Mouse (Mus musculus): Measurements from ENCODE around the gene Dcun1d5. TPM values are rescaled to one million over a fixed set of nuclear protein-coding genes. Genes with fewer than 3 reads are reported as not detected.

Gene Dcun1d5
- polyA plus RNA-seq (2012; rRNA removed) = 69.9 and 100 TPM in 2 replicates
- polyA plus RNA-seq (2014; fragmentation: Nextera tagmentation; extraction: Ambion mirVana) = 150 and 158 TPM in 2 replicates

DNA sequence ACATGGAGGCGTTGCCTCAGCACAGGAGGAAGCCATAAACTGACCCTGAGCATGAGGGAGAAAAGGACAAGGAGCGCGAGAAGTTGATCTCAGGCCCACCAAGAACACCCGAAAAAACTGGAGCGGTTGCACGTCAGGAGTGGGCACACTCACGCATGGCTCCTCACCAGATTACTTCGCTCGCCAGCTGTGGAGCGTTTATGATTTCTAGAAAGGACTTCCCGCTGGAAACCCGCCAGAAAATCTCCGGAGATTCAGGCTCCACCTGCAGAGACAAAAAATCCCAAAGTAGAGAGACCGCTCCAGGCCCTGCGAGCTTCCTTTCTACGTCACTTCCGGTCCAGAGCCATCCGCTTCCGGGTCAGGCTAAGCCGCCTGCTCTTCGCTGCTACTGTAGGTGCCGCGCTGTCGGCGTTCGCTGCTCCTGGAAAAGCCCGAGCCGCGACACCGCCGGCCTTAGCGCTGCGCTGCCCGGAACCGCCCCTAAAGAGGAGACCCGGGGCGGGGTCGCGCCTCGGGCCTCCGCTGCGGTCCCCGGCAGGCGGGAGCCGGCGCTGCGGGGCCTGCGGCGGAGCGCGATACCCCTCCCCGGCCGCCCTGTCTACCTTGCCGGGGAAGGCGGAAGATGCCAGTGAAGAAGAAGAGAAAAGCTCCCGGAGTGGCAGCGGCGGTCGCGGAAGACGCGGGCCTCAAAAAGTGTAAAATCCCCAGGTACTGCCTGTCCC lies at the start of gene Dcun1d5, which contains the start of gene Dync2h1:
Gene Dcun1d5 (plus strand): TSS at position 349 of the 725 bp plus-strand sequence.
Gene Dync2h1 (minus strand): TSS at position 275 of the 725 bp plus-strand sequence.
- H3K36me3 ChIP-seq (ENCODE audit: control insufficient read depth, insufficient read depth, low read length) = peaks cover 3% of the 10 kb centered on the region; the same call in 1 of the 2 replicates
- ATAC-seq (ENCODE audit: low FRiP score, low read depth) (peak; percentile 98), DNase-seq (ENCODE audit: low spot score) (peak; percentile 95)
- H3K4me1 ChIP-seq (ENCODE audit: control insufficient read depth, insufficient read depth, low read length) = peaks cover 8% of the 10 kb centered on the region
- peak within 1 kb of the TSS; percentile 78 for H3K4me2 ChIP-seq (replicated peaks; ENCODE audit: low read depth, low read length, severe bottlenecking)
- peak within 1 kb of the TSS; percentile 91 for H3K4me3 ChIP-seq (replicated peaks; ENCODE audit: low read length)
- H3K27me3 ChIP-seq (ENCODE audit: control insufficient read depth, insufficient read depth, low read length) = no peaks in the 10 kb centered on the region
- under 1% methylated on average over 60 of the region's 62 CpGs for WGBS
- no peaks in the 10 kb centered on the region for H3K9me3 ChIP-seq (ENCODE audit: control insufficient read depth, low read length)
- peak within 1 kb of the TSS; percentile 92 for H3K9ac ChIP-seq (ENCODE audit: low read depth, low read length, severe bottlenecking)
- peak within 1 kb of the TSS; percentile 94 for H3K27ac ChIP-seq (replicated peaks; ENCODE audit: low read depth, low read length)
- TF ChIP-seq POLR2A (IDR thresholded peaks at IDR 0.05; ENCODE audit: borderline replicate concordance, extremely low read depth, insufficient read depth, insufficient read length) = peak; percentile 42; the same call in 1 of the 2 replicates

DNA sequence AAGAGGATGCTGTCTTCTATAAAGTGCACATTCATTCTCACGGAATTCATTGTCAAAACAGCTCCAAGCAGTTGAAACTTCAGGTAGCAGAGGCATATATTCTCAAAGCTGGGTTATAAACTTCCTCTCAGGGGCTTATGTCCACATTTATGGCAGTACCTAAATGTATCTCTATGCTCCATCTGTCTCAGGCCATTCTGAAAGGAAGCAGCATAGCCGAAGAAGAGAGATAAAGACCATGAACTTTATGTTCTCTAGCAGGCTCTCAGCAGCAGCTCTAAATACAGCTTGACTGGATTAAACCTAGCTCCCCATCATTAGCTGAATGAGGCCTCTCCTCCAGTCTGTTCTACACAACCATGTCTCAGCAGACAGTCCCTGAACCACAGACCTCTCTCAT lies 29.9 kb upstream of the Dcun1d5 start:
- H3K36me3 ChIP-seq (ENCODE audit: control insufficient read depth, insufficient read depth, low read length) = peaks cover 29% of the 10 kb centered on the region
- no peak overlapping the region for H3K4me3 ChIP-seq (replicated peaks; ENCODE audit: low read length)
- H3K4me1 ChIP-seq (ENCODE audit: control insufficient read depth, insufficient read depth, low read length) = no peaks in the 10 kb centered on the region
- no peak overlapping the region for H3K9ac ChIP-seq (ENCODE audit: low read depth, low read length, severe bottlenecking)
- H3K27me3 ChIP-seq (ENCODE audit: control insufficient read depth, insufficient read depth, low read length) = no peaks in the 10 kb centered on the region
- no peak for TF ChIP-seq POLR2A (IDR thresholded peaks at IDR 0.05; ENCODE audit: borderline replicate concordance, extremely low read depth, insufficient read depth, insufficient read length)
- no peaks in the 10 kb centered on the region for H3K9me3 ChIP-seq (ENCODE audit: control insufficient read depth, low read length)
- no peak for DNase-seq (ENCODE audit: low spot score)
- ATAC-seq (ENCODE audit: low FRiP score, low read depth) = no peak
- no peak overlapping the region for H3K27ac ChIP-seq (replicated peaks; ENCODE audit: low read depth, low read length)
- 79% methylated on average over 2 of the region's 2 CpGs for WGBS
- H3K4me2 ChIP-seq (replicated peaks; ENCODE audit: low read depth, low read length, severe bottlenecking) = no peak overlapping the region

DNA sequence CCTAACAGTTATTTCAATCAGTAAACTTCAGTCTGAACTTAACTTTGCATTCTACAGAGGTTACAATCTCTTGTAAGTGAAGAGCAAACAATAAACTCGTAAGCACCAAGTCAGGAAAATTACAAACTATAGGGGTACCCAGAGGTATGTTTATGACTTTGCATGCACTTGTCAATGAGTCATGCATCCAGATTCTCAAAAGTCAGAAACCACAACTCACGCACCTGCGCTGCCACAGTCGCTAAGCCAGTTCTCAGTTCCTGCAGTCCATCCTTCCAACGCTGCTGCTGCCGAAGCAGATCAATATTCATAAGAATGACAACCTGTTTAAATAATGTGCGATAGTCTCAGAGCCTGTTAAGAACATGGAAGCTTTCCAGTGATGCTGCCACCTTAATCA lies 25.7 kb upstream of the Dcun1d5 start:
- 95% methylated on average over 7 of the region's 7 CpGs for WGBS

DNA sequence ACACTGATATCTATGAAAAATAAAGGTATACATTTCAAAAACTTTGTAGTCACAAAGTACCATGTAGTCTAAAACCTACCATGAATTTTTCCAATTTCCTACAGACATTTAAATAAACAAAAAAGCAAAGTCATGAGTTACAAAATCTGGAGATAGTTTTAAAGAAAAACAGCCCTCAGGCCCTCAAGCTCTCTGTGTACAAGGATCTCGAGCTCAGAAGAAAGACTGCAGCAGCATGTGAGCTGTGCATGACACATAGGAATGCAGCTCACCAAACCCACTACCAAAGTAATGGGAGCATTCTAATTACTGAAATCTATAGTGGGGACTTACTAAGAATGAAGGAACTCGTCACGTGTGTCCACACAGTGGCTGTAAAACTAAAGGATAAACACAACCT lies 24.6 kb upstream of the Dcun1d5 start:
- Histone ChIP-seq H3K9ac (ENCODE audit: low read depth, low read length, severe bottlenecking) (no peak overlapping the region), H3K9me3 (ENCODE audit: control insufficient read depth, low read length) (no peaks in the 10 kb centered on the region), H3K27ac (replicated peaks; ENCODE audit: low read depth, low read length) (no peak overlapping the region), H3K4me2 (replicated peaks; ENCODE audit: low read depth, low read length, severe bottlenecking) (no peak overlapping the region), H3K4me1 (ENCODE audit: control insufficient read depth, insufficient read depth, low read length) (0 out of 2 replicates have a peak, but pooled peaks cover 3% of the 10 kb centered on the region), H3K4me3 (replicated peaks; ENCODE audit: low read length) (no peak overlapping the region), H3K27me3 (ENCODE audit: control insufficient read depth, insufficient read depth, low read length) (no peaks in the 10 kb centered on the region), H3K36me3 (ENCODE audit: control insufficient read depth, insufficient read depth, low read length) (peaks cover 48% of the 10 kb centered on the region)
- TF ChIP-seq POLR2A (IDR thresholded peaks at IDR 0.05; ENCODE audit: borderline replicate concordance, extremely low read depth, insufficient read depth, insufficient read length) = no peak
- 67% methylated on average over 3 of the region's 3 CpGs for WGBS
- no peak for DNase-seq (ENCODE audit: low spot score)
- no peak for ATAC-seq (ENCODE audit: low FRiP score, low read depth)

More for the DNA sequence above, 25.7 kb upstream of the Dcun1d5 start:
- ATAC-seq (ENCODE audit: low FRiP score, low read depth) (no peak), DNase-seq (ENCODE audit: low spot score) (no peak)
- Histone ChIP-seq H3K4me3 (replicated peaks; ENCODE audit: low read length) (no peak overlapping the region), H3K27ac (replicated peaks; ENCODE audit: low read depth, low read length) (no peak overlapping the region), H3K4me2 (replicated peaks; ENCODE audit: low read depth, low read length, severe bottlenecking) (no peak overlapping the region), H3K4me1 (ENCODE audit: control insufficient read depth, insufficient read depth, low read length) (0 out of 2 replicates have a peak, but pooled peaks cover 3% of the 10 kb centered on the region), H3K27me3 (ENCODE audit: control insufficient read depth, insufficient read depth, low read length) (no peaks in the 10 kb centered on the region), H3K9ac (ENCODE audit: low read depth, low read length, severe bottlenecking) (no peak overlapping the region), H3K36me3 (ENCODE audit: control insufficient read depth, insufficient read depth, low read length) (peaks cover 42% of the 10 kb centered on the region), H3K9me3 (ENCODE audit: control insufficient read depth, low read length) (no peaks in the 10 kb centered on the region)
- no peak for TF ChIP-seq POLR2A (IDR thresholded peaks at IDR 0.05; ENCODE audit: borderline replicate concordance, extremely low read depth, insufficient read depth, insufficient read length)

DNA sequence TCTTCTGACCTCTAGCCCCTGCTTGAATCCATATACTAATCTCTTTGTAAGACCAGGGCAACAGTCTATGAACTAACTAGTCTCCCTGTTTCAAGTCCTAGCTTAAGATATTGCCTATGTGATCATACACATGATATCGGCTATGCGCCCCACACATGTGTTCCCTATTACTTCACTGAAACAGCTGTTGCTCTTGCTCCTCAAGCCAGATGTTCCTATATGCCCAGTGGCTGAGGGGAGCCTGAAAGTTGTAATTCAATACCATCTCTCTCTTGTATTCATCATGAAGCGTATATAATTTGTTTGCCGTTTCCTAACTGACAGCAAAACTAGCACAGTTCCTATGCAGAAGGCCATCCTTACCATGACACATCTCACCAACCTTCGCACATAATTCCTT lies 23.6 kb upstream of the Dcun1d5 start:
- DNase-seq (ENCODE audit: low spot score) = no peak
- no peaks in the 10 kb centered on the region for H3K9me3 ChIP-seq (ENCODE audit: control insufficient read depth, low read length)
- no peaks in the 10 kb centered on the region for H3K27me3 ChIP-seq (ENCODE audit: control insufficient read depth, insufficient read depth, low read length)
- WGBS = 56% methylated on average over 5 of the region's 5 CpGs
- peaks cover 50% of the 10 kb centered on the region for H3K36me3 ChIP-seq (ENCODE audit: control insufficient read depth, insufficient read depth, low read length)
- H3K4me2 ChIP-seq (replicated peaks; ENCODE audit: low read depth, low read length, severe bottlenecking) = no peak overlapping the region
- no peak overlapping the region for H3K4me3 ChIP-seq (replicated peaks; ENCODE audit: low read length)
- no peak overlapping the region for H3K27ac ChIP-seq (replicated peaks; ENCODE audit: low read depth, low read length)
- H3K9ac ChIP-seq (ENCODE audit: low read depth, low read length, severe bottlenecking) = no peak overlapping the region
- no peak for TF ChIP-seq POLR2A (IDR thresholded peaks at IDR 0.05; ENCODE audit: borderline replicate concordance, extremely low read depth, insufficient read depth, insufficient read length)
- H3K4me1 ChIP-seq (ENCODE audit: control insufficient read depth, insufficient read depth, low read length) = 0 out of 2 replicates have a peak, but pooled peaks cover 3% of the 10 kb centered on the region
- ATAC-seq (ENCODE audit: low FRiP score, low read depth) = no peak

All from limb, embryonic 14.5 days (tissue).